Comparison of ENCODE assay signal across 19 mouse cellular contexts in genomic region chr3:68778354-68779040, GRCm38 (mm10).
DNase-seq lines count a peak whose midpoint lies in the region; ATAC-seq and TF ChIP-seq lines count a peak whose summit lies in the region.
"Had no signal": no experiment of that assay in that cellular context is flagged by ENCODE, and none has a peak within 500 bp of the region (broad histone marks: within the 10 kb centered on the region; RNA-seq: fewer than 3 reads in every experiment).

No protein-coding gene starts in this region.

- H3K9me3 ChIP-seq in liver, embryonic 11.5 days (ENCODE audit: control insufficient read depth, low read length), result no peaks in the 10 kb centered on the region
- H3K9me3 ChIP-seq in liver, postnatal 0 days (ENCODE audit: low read length), result no peaks in the 10 kb centered on the region
- H3K9me3 ChIP-seq: embryonic facial prominence, embryonic 10.5 days; forebrain, embryonic 13.5 days; hindbrain, embryonic 13.5 days had no signal

- no peak for TF ChIP-seq POLR2A in lung, adult 2 months (IDR thresholded peaks at IDR 0.05; ENCODE audit: borderline replicate concordance, extremely low read depth, low read depth, low read length)
- no peak for TF ChIP-seq POLR2A in cerebellum, adult 2 months (IDR thresholded peaks at IDR 0.05; ENCODE audit: borderline replicate concordance, insufficient read depth, low read length)

- no peak for TF ChIP-seq EP300 in liver, postnatal 0 days (IDR thresholded peaks at IDR 0.05; ENCODE audit: low read depth)

- peaks cover 4% of the 10 kb centered on the region; the same call in 1 of the 2 replicates for H3K4me1 ChIP-seq in liver, embryonic 11.5 days (replicated peaks; ENCODE audit: control insufficient read depth, insufficient read depth, low read length)
- H3K4me1 ChIP-seq in liver, postnatal 0 days (ENCODE audit: insufficient read depth), result peaks cover 3% of the 10 kb centered on the region; the same call in 1 of the 2 replicates
- no peaks in the 10 kb centered on the region for H3K4me1 ChIP-seq in lung, adult 2 months (ENCODE audit: control insufficient read depth, insufficient read depth, low read length)
- peaks cover 3% of the 10 kb centered on the region; the same call in 1 of the 2 replicates for H3K4me1 ChIP-seq in cerebellum, adult 2 months (ENCODE audit: control insufficient read depth, insufficient read depth, low read length)
- H3K4me1 ChIP-seq: forebrain, embryonic 13.5 days had no signal

- peak; percentile 23 for DNase-seq in liver, embryonic 11.5 days (ENCODE audit: low spot score)
- no peak for DNase-seq in liver, postnatal 0 days
- DNase-seq in lung, adult 2 months, result no peak
- no peak for DNase-seq in cerebellum, adult 2 months
- DNase-seq: adrenal gland, adult 8-10 months; cerebellum, adult 11-12 months; cerebellum, adult 9-11 months; cerebellum, postnatal 36 days; forebrain, postnatal 0 days; gastrocnemius, postnatal 14 days; heart, postnatal 10 days; heart, postnatal 4 days had no signal

- H3K4me3 ChIP-seq in liver, embryonic 11.5 days (ENCODE audit: low read depth, low read length), result no peak overlapping the region
- no peak overlapping the region for H3K4me3 ChIP-seq in liver, postnatal 0 days (ENCODE audit: low read depth, low read length)
- H3K4me3 ChIP-seq in lung, adult 2 months (replicated peaks; ENCODE audit: extremely low read depth, low read depth, low read length), result no peak overlapping the region
- no peak overlapping the region for H3K4me3 ChIP-seq in cerebellum, adult 2 months (replicated peaks; ENCODE audit: insufficient read depth, low read depth, low read length)
- H3K4me3 ChIP-seq: embryonic facial prominence, embryonic 10.5 days; forebrain, embryonic 13.5 days; hindbrain, embryonic 13.5 days had no signal

- no peaks in the 10 kb centered on the region for H3K36me3 ChIP-seq in liver, embryonic 11.5 days (ENCODE audit: control insufficient read depth, insufficient read depth, low read length)
- no peaks in the 10 kb centered on the region for H3K36me3 ChIP-seq in liver, postnatal 0 days (replicated peaks; ENCODE audit: insufficient read depth, low read length)
- H3K36me3 ChIP-seq: embryonic facial prominence, embryonic 10.5 days; hindbrain, embryonic 13.5 days had no signal

- TF ChIP-seq CTCF in liver, postnatal 0 days (IDR thresholded peaks at IDR 0.05; ENCODE audit: low read depth), result no peak
- no peak for TF ChIP-seq CTCF in lung, adult 2 months (IDR thresholded peaks at IDR 0.05; ENCODE audit: insufficient read depth, low read length)
- TF ChIP-seq CTCF in cerebellum, adult 2 months (IDR thresholded peaks at IDR 0.05; ENCODE audit: borderline replicate concordance, insufficient read depth, low read depth, low read length), result no peak

- no peak for ATAC-seq in liver, embryonic 11.5 days (replicated peaks; ENCODE audit: low FRiP score)
- no peak for ATAC-seq in liver, postnatal 0 days
- peak; percentile 72 to 82 for ATAC-seq in hematopoietic stem cell, adult 5-6 weeks (replicated peaks in 1 of 2; ENCODE audit: insufficient read depth in 1 of 2, low FRiP score in 2 of 2, low TSS enrichment in 1 of 2, low read depth in 1 of 2, poor library complexity in 2 of 2, severe bottlenecking in 2 of 2)
- ATAC-seq in monocyte, adult 5-6 weeks (replicated peaks; ENCODE audit: insufficient number of reproducible peaks, low FRiP score, low TSS enrichment, poor library complexity, severe bottlenecking), result peak; percentile 43; the same call in 1 of the 2 replicates
- no peak for ATAC-seq in cerebellum, adult (ENCODE audit: insufficient number of reproducible peaks, low FRiP score, low TSS enrichment)
- ATAC-seq: forebrain, embryonic 13.5 days; forebrain, postnatal 0 days; hindbrain, postnatal 0 days had no signal

- H3K9ac ChIP-seq in liver, embryonic 11.5 days (ENCODE audit: low read depth, low read length), result no peak overlapping the region
- H3K9ac ChIP-seq in liver, postnatal 0 days (replicated peaks), result no peak overlapping the region
- H3K9ac ChIP-seq: forebrain, embryonic 13.5 days; forebrain, postnatal 0 days; hindbrain, embryonic 13.5 days had no signal

- H3K27me3 ChIP-seq in liver, embryonic 11.5 days (replicated peaks; ENCODE audit: control insufficient read depth, insufficient read depth, low read length), result no peaks in the 10 kb centered on the region
- no peaks in the 10 kb centered on the region for H3K27me3 ChIP-seq in liver, postnatal 0 days (ENCODE audit: insufficient read depth, low read length)
- H3K27me3 ChIP-seq in cerebellum, adult 2 months (ENCODE audit: control insufficient read depth, insufficient read depth, low read length), result no peaks in the 10 kb centered on the region
- H3K27me3 ChIP-seq: forebrain, embryonic 13.5 days; hindbrain, embryonic 13.5 days had no signal

- no peak overlapping the region for H3K4me2 ChIP-seq in liver, embryonic 11.5 days
- H3K4me2 ChIP-seq in liver, postnatal 0 days (ENCODE audit: low read depth, low read length), result no peak overlapping the region
- H3K4me2 ChIP-seq: forebrain, embryonic 13.5 days; hindbrain, embryonic 13.5 days had no signal

- no peak overlapping the region for H3K27ac ChIP-seq in liver, embryonic 11.5 days (ENCODE audit: low read depth, low read length)
- H3K27ac ChIP-seq in liver, postnatal 0 days (ENCODE audit: low read depth), result no peak overlapping the region
- H3K27ac ChIP-seq in cerebellum, adult 2 months (ENCODE audit: insufficient read depth, low read length), result no peak overlapping the region
- H3K27ac ChIP-seq: embryonic facial prominence, embryonic 10.5 days; forebrain, embryonic 13.5 days; hindbrain, embryonic 13.5 days; hindbrain, postnatal 0 days had no signal

- WGBS in liver, embryonic 11.5 days, result 75% methylated on average over 16 of the region's 16 CpGs
- WGBS in liver, postnatal 0 days (ENCODE audit: insufficient replicate concordance), result 51% methylated on average over 16 of the region's 16 CpGs
- WGBS in lung, adult 2 months, result 64% methylated on average over 16 of the region's 16 CpGs
- WGBS in cerebellum, adult 2 months, result 81% methylated on average over 16 of the region's 16 CpGs

Comparison
In these comparisons a context has a peak if more than half of its experiments do, and no peak if none do; other contexts are left out.
1. ATAC-seq: peak in hematopoietic stem cell, adult 5-6 weeks (2 of 2) and monocyte, adult 5-6 weeks (single experiment); none in liver, embryonic 11.5 days (single experiment), liver, postnatal 0 days (single experiment) and cerebellum, adult (single experiment).